Mouse (Mus musculus) hindbrain, embryonic 16.5 days (tissue): ENCODE measurements at regions not wholly inside any gene's neighbourhood (a gene's known extent, or its start where the extent isn't known, plus 50 kb on each side); places are given as distances from the start of the nearest gene placed in this dataset.
A peak's percentile ranks its signal among the peaks of the same experiment; 100 is the strongest.

Experiments used
- ATAC-seq: fragments of 200-750 bp; cut with Nextera tagmentation; 2 replicates; pipeline ENCODE4 v1.8.0; 2017; ENCODE audit warnings: moderate TSS enrichment, moderate library complexity
- H3K27ac ChIP-seq: fragments of 300-500 bp; sonication (generic); 2 replicates; pipeline ENCODE4 v1.5.1; 2014; ENCODE audit warnings: low read depth, mild to moderate bottlenecking, control low read depth, low read length, moderate library complexity
- H3K27me3 ChIP-seq: fragments of 300-500 bp; sonication (generic); replicated peaks from 2 replicates; pipeline ENCODE4 v1.6.1; 2014; ENCODE audit warnings: low read length; ENCODE audit not compliant: control insufficient read depth, insufficient read depth
- H3K36me3 ChIP-seq: fragments of 300-500 bp; sonication (generic); 2 replicates; pipeline ENCODE4 v1.6.1; 2014; ENCODE audit warnings: mild to moderate bottlenecking, low read length, moderate library complexity, mixed read lengths; ENCODE audit not compliant: control insufficient read depth, insufficient read depth
- H3K4me1 ChIP-seq: fragments of 300-500 bp; sonication (generic); 2 replicates; pipeline ENCODE4 v1.6.1; 2014; ENCODE audit warnings: low read depth, low read length; ENCODE audit not compliant: control insufficient read depth, insufficient read depth
- H3K4me2 ChIP-seq: fragments of 300-500 bp; sonication (generic); 2 replicates; pipeline ENCODE4 v1.6.1; 2014; ENCODE audit warnings: mild to moderate bottlenecking, low read length, control low read depth, moderate library complexity
- H3K4me3 ChIP-seq: fragments of 300-500 bp; sonication (generic); 2 replicates; pipeline ENCODE4 v1.5.1; 2014; ENCODE audit warnings: mild to moderate bottlenecking, low read length, control low read depth, moderate library complexity
- H3K9ac ChIP-seq: fragments of 300-500 bp; sonication (generic); 2 replicates; pipeline ENCODE4 v1.6.1; 2014; ENCODE audit warnings: low read depth, mild to moderate bottlenecking, control low read depth, low read length, moderate library complexity
- H3K9me3 ChIP-seq: fragments of 300-500 bp; sonication (generic); 2 replicates; pipeline ENCODE4 v1.6.1; 2014; ENCODE audit warnings: mild to moderate bottlenecking, low read length, moderate library complexity; ENCODE audit not compliant: control insufficient read depth
- WGBS: fragments of 180-500 bp; shearing (Covaris S2); extraction: QIAGEN DNeasy Blood & Tissue Kit; methylation state at CpG from one replicate; pipeline ENCODE4 v1.1.7; 2014; 5-methylcytosine and 5-hydroxymethylcytosine counted together

- H3K4me3 ChIP-seq = no peak overlapping the region
- no peaks in the 10 kb centered on the region for H3K27me3 ChIP-seq
- ATAC-seq = no peak
- H3K27ac ChIP-seq = no peak overlapping the region
- no peaks in the 10 kb centered on the region for H3K9me3 ChIP-seq
- no peaks in the 10 kb centered on the region for H3K4me1 ChIP-seq
- no peak overlapping the region for H3K4me2 ChIP-seq
- H3K9ac ChIP-seq = no peak overlapping the region
- H3K36me3 ChIP-seq = no peaks in the 10 kb centered on the region
- WGBS = 76% methylated on average over 6 of the region's 6 CpGs
Observed at GRCm38 (mm10) chr1:194519509-194520220, 98.4 kb upstream of the Plxna2 start.

DNA sequence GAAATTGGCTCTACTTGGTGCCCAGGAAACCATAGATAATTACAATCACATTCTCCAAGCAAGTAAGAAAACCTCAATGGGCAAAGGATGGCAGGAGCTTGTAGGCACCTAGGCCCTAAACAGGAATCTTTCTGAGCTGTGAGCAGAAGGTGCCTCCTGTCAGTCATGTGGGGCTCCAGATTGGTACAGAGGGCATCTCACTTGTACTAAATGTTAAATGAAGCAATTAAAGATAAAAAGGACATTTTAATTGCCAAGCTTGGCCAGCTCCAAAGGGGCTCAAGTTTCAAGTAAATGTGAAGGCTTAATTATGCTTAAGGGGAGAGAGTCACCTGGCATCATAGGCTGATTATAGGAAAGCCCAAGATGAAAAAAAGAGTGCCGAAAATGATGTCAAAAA lies 101.9 kb upstream of the Plxna2 start:
- Histone ChIP-seq H3K4me2 (no peak overlapping the region), H3K9ac (no peak overlapping the region), H3K27me3 (no peaks in the 10 kb centered on the region), H3K27ac (no peak overlapping the region), H3K36me3 (no peaks in the 10 kb centered on the region), H3K9me3 (peaks cover 3% of the 10 kb centered on the region), H3K4me1 (no peaks in the 10 kb centered on the region), H3K4me3 (no peak overlapping the region)
- no peak for ATAC-seq
- 86% methylated on average over 1 of the region's 1 CpGs for WGBS

DNA sequence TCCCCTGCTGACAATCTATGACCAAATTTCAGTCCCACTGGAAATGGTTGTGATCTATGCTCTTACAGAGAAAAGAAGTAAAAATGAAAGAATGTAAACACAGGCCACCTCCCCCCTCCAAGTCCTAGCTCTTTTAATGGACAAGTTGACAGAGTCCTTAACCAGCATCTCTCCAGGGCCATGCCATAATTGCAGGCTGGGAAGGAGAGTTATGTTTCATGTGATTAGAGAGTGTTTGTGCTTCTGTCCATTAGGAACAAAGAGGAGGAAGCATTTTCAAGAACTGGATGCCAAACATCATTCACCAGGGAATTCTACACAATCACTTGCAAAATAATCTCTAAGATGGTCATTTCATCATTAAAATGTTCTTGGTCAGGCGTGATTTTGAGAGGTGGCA lies 109.7 kb upstream of the Plxna2 start:
- 78% methylated on average over 1 of the region's 1 CpGs for WGBS

GRCm38 (mm10) chr1:194505826-194506225 lies 112.2 kb upstream of the Plxna2 start:
- Histone ChIP-seq H3K4me1 (no peaks in the 10 kb centered on the region), H3K9me3 (no peaks in the 10 kb centered on the region), H3K27me3 (no peaks in the 10 kb centered on the region), H3K36me3 (no peaks in the 10 kb centered on the region), H3K9ac (no peak overlapping the region), H3K27ac (no peak overlapping the region), H3K4me3 (no peak overlapping the region), H3K4me2 (no peak overlapping the region)
- no peak for ATAC-seq
- WGBS = 21% methylated on average over 3 of the region's 3 CpGs

More for the DNA sequence above, 109.7 kb upstream of the Plxna2 start:
- no peak overlapping the region for H3K27ac ChIP-seq
- no peak for ATAC-seq
- H3K36me3 ChIP-seq = no peaks in the 10 kb centered on the region
- no peak overlapping the region for H3K4me2 ChIP-seq
- no peak overlapping the region for H3K4me3 ChIP-seq
- peaks cover 3% of the 10 kb centered on the region for H3K9me3 ChIP-seq
- no peaks in the 10 kb centered on the region for H3K4me1 ChIP-seq
- H3K9ac ChIP-seq = no peak overlapping the region
- H3K27me3 ChIP-seq = no peaks in the 10 kb centered on the region

DNA sequence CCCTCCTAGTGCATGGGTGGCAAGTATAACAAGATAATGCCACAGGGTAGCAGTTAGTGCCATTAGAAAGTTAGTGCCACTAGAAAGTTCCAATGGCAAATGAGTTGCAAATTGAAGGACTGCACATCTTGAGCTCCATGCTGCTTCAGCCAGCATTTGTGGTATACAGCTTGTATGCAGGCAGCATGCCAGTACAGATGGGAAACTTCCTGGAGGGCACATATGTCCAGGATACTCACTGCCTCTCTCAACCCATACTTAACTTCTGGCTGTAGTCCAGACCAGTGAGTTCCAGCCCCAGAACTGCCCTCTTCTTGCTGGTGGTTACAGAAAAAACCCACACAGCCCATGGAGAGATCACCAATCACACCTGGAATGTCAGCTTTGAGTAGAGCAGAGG lies 113.8 kb upstream of the Plxna2 start:
- Histone ChIP-seq H3K4me1 (no peaks in the 10 kb centered on the region), H3K27me3 (no peaks in the 10 kb centered on the region), H3K4me3 (no peak overlapping the region), H3K4me2 (no peak overlapping the region), H3K27ac (no peak overlapping the region), H3K9me3 (no peaks in the 10 kb centered on the region), H3K36me3 (no peaks in the 10 kb centered on the region), H3K9ac (no peak overlapping the region)
- ATAC-seq = peak; percentile 63; the same call in 1 of the 2 replicates

- no peak overlapping the region for H3K9ac ChIP-seq
- no peak overlapping the region for H3K4me2 ChIP-seq
- no peak overlapping the region for H3K4me3 ChIP-seq
- H3K27ac ChIP-seq = no peak overlapping the region
- no peaks in the 10 kb centered on the region for H3K9me3 ChIP-seq
- H3K4me1 ChIP-seq = no peaks in the 10 kb centered on the region
- ATAC-seq = no peak
- WGBS = 41% methylated on average over 3 of the region's 3 CpGs
- no peaks in the 10 kb centered on the region for H3K36me3 ChIP-seq
- H3K27me3 ChIP-seq = no peaks in the 10 kb centered on the region
Observed at GRCm38 (mm10) chr1:194503517-194503916, 114.5 kb upstream of the Plxna2 start.

GRCm38 (mm10) chr1:194496424-194496823 lies 121.6 kb upstream of the Plxna2 start:
- Histone ChIP-seq H3K9me3 (no peaks in the 10 kb centered on the region), H3K4me3 (no peak overlapping the region), H3K27me3 (no peaks in the 10 kb centered on the region), H3K9ac (no peak overlapping the region), H3K27ac (no peak overlapping the region), H3K36me3 (no peaks in the 10 kb centered on the region), H3K4me1 (no peaks in the 10 kb centered on the region), H3K4me2 (no peak overlapping the region)
- WGBS = 90% methylated on average over 2 of the region's 2 CpGs
- ATAC-seq = no peak

GRCm38 (mm10) chr1:194491111-194491510 lies 126.9 kb upstream of the Plxna2 start:
- Histone ChIP-seq H3K4me1 (no peaks in the 10 kb centered on the region), H3K9me3 (no peaks in the 10 kb centered on the region), H3K4me3 (no peak overlapping the region), H3K27me3 (no peaks in the 10 kb centered on the region), H3K36me3 (no peaks in the 10 kb centered on the region), H3K9ac (no peak overlapping the region), H3K4me2 (no peak overlapping the region), H3K27ac (no peak overlapping the region)
- no peak for ATAC-seq

DNA sequence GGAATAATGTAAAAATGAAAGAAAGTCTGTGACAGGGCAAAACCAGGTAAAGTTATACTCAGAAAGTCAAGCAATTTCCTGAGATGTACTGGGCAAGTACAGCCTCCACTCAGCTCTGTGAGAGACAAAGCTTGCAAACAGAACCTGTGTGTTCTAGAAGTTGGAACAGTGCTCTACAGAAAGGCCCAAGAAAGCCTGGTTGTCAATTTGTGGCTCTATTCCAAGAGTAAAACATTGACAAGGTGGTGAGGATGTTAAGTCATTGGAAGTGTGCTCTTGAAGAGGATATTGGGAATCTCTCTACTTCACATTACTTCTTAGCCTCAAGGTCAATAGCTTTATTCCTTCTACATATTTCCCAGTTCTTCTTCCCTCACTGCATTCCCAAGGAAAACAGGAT lies 129.9 kb upstream of the Plxna2 start:
- H3K4me1 ChIP-seq = no peaks in the 10 kb centered on the region
- no peak overlapping the region for H3K9ac ChIP-seq
- no peak for ATAC-seq
- no peak overlapping the region for H3K4me2 ChIP-seq
- H3K4me3 ChIP-seq = no peak overlapping the region
- no peaks in the 10 kb centered on the region for H3K27me3 ChIP-seq
- H3K27ac ChIP-seq = no peak overlapping the region
- no peaks in the 10 kb centered on the region for H3K9me3 ChIP-seq
- H3K36me3 ChIP-seq = no peaks in the 10 kb centered on the region

DNA sequence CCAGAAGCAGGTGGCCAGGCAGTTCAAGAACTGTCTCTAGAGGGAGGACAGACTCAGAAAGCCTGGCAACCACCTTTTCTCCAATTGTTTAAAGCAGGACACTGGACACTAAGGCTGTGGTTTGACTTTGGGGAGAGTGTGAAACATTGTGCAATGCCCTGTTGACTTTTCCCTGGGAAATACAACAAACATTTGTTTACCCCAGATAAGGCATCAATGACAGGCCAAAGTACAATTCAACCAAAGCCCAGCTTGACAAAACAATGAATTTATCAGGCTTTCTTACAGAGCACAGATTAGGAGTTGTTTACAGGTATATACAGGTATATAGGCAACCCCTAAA lies 135.3 kb upstream of the Plxna2 start:
- Histone ChIP-seq H3K4me3 (no peak overlapping the region), H3K9me3 (no peaks in the 10 kb centered on the region), H3K27me3 (no peaks in the 10 kb centered on the region), H3K4me2 (no peak overlapping the region), H3K4me1 (no peaks in the 10 kb centered on the region), H3K9ac (no peak overlapping the region), H3K27ac (no peak overlapping the region), H3K36me3 (no peaks in the 10 kb centered on the region)
- no peak for ATAC-seq
